Mouse (Mus musculus): Measurements from ENCODE around the gene Mycbpap.

DNA sequence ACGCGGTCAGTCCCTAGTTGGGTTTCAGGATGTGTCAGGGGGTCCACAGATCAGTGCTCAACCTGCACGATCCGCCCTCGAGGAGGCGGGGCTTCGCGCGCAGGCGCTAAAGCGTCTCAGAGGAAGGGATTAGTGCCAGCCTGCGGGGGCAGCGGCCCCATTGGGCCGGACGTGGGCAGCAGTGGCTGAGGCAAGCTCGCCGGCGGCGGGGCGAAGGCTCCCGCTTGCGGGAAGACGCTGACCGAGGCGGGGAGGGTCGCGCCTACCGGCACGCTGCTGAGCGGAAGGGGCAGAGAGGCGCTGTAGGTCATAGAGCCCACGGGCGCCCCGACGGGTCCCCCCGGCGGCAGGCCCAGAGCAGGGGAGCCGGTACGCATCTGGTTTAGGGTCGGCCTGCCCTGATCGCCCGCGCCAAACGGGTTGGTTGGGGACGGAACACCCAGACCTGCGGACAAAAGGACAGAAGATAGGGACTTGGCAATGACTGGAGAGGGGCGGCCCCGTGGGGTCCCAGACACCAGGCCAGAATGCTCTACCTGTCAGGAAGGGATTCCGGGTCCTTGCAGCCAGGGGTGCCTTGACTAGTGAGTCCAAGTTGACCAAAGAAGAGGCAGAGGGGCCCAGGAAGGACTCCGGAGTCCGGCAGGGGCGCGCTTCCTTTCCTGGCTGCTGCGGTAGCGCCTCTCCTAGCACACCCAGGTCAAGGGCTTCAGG lies 30.4 kb downstream of the Mycbpap start:
- TF ChIP-seq CTCF (IDR thresholded peaks at IDR 0.05; ENCODE audit: borderline replicate concordance, insufficient read depth, low read depth, low read length) (no peak), POLR2A (IDR thresholded peaks at IDR 0.05; ENCODE audit: borderline replicate concordance, insufficient read depth, low read length) (no peak)
